In genomic region chr2:121646528-121646927, GRCm38 (mm10) we compare ENCODE assay signal across 22 mouse cellular contexts.
A peak's percentile ranks its signal among the peaks of the same experiment; 100 is the strongest.
DNase-seq lines count a peak whose midpoint lies in the region; ATAC-seq and TF ChIP-seq lines count a peak whose summit lies in the region.
"Had no signal": no experiment of that assay in that cellular context is flagged by ENCODE, and none has a peak within 500 bp of the region (broad histone marks: within the 10 kb centered on the region; RNA-seq: fewer than 3 reads in every experiment).

No protein-coding gene starts in this region.

- 0 out of 2 replicates have a peak overlapping the region, but pooled peaks have one; percentile 41 for H3K27ac ChIP-seq in forebrain, embryonic 10.5 days
- H3K27ac ChIP-seq in forebrain, postnatal 0 days (ENCODE audit: low read depth, low read length): no peak overlapping the region
- H3K27ac ChIP-seq in intestine, embryonic 15.5 days: no peak overlapping the region
- H3K27ac ChIP-seq in intestine, postnatal 0 days (ENCODE audit: low read depth, low read length): no peak overlapping the region
- no peak overlapping the region for H3K27ac ChIP-seq in intestine, embryonic 16.5 days (ENCODE audit: low read length)

- no peak overlapping the region for H3K9ac ChIP-seq in forebrain, postnatal 0 days
- no peak overlapping the region for H3K9ac ChIP-seq in intestine, embryonic 15.5 days
- no peak overlapping the region for H3K9ac ChIP-seq in intestine, postnatal 0 days (ENCODE audit: low read depth, low read length)
- no peak overlapping the region for H3K9ac ChIP-seq in intestine, embryonic 16.5 days (ENCODE audit: low read depth, low read length)

- no peak for DNase-seq in forebrain, embryonic 10.5 days (ENCODE audit: extremely low spot score, low spot score)
- DNase-seq in forebrain, postnatal 0 days: no peak
- peak; percentile 44 for DNase-seq in heart, adult 11 months
- no peak for DNase-seq in heart, postnatal 14 days
- no peak for DNase-seq in urinary bladder, postnatal 4 days (ENCODE audit: low spot score in 2 of 2)
- DNase-seq: adrenal gland, adult 2 months; adrenal gland, adult 8-10 months; adrenal gland, postnatal 10 days; adrenal gland, postnatal 14 days; adrenal gland, postnatal 25 days; adrenal gland, postnatal 36 days; B cell, adult 2 months; cerebellum, adult 11 months; cerebellum, adult 11-12 months had no signal

- no peak overlapping the region for H3K4me2 ChIP-seq in forebrain, postnatal 0 days (ENCODE audit: low read depth)
- H3K4me2 ChIP-seq in intestine, embryonic 15.5 days (replicated peaks): no peak overlapping the region
- H3K4me2 ChIP-seq in intestine, postnatal 0 days (replicated peaks; ENCODE audit: low read depth): no peak overlapping the region
- H3K4me2 ChIP-seq in intestine, embryonic 16.5 days (ENCODE audit: low read depth, low read length): no peak overlapping the region

- no peaks in the 10 kb centered on the region for H3K36me3 ChIP-seq in forebrain, embryonic 10.5 days (replicated peaks)
- H3K36me3 ChIP-seq in forebrain, postnatal 0 days (ENCODE audit: insufficient read depth): no peaks in the 10 kb centered on the region
- H3K36me3 ChIP-seq in intestine, embryonic 15.5 days: no peaks in the 10 kb centered on the region
- no peaks in the 10 kb centered on the region for H3K36me3 ChIP-seq in intestine, postnatal 0 days (ENCODE audit: control insufficient read depth, insufficient read depth)
- no peaks in the 10 kb centered on the region for H3K36me3 ChIP-seq in intestine, embryonic 16.5 days (ENCODE audit: control insufficient read depth, insufficient read depth, low read length)
- H3K36me3 ChIP-seq: G1E had no signal

- H3K4me1 ChIP-seq in forebrain, embryonic 10.5 days: peaks cover 18% of the 10 kb centered on the region
- H3K4me1 ChIP-seq in forebrain, postnatal 0 days (ENCODE audit: insufficient read depth): 0 out of 2 replicates have a peak, but pooled peaks cover 3% of the 10 kb centered on the region
- H3K4me1 ChIP-seq in intestine, embryonic 15.5 days (replicated peaks): peaks cover 5% of the 10 kb centered on the region; the same call in 1 of the 2 replicates
- no peaks in the 10 kb centered on the region for H3K4me1 ChIP-seq in intestine, postnatal 0 days (replicated peaks; ENCODE audit: control insufficient read depth, insufficient read depth, low read length)
- H3K4me1 ChIP-seq in intestine, embryonic 16.5 days (ENCODE audit: control insufficient read depth, insufficient read depth, low read length): 0 out of 2 replicates have a peak, but pooled peaks cover 3% of the 10 kb centered on the region

- no peak overlapping the region for H3K4me3 ChIP-seq in forebrain, embryonic 10.5 days
- H3K4me3 ChIP-seq in forebrain, postnatal 0 days (ENCODE audit: low read depth, low read length): no peak overlapping the region
- no peak overlapping the region for H3K4me3 ChIP-seq in intestine, embryonic 15.5 days (replicated peaks)
- H3K4me3 ChIP-seq in intestine, postnatal 0 days (ENCODE audit: low read depth, low read length): no peak overlapping the region
- no peak overlapping the region for H3K4me3 ChIP-seq in intestine, embryonic 16.5 days (ENCODE audit: low read length)

- 80% methylated on average over 4 of the region's 4 CpGs for WGBS in forebrain, embryonic 10.5 days
- 87% methylated on average over 4 of the region's 4 CpGs for WGBS in forebrain, postnatal 0 days
- 56% methylated on average over 4 of the region's 4 CpGs for WGBS in intestine, embryonic 15.5 days
- WGBS in intestine, postnatal 0 days: 56% methylated on average over 4 of the region's 4 CpGs
- WGBS in intestine, embryonic 16.5 days: 59% methylated on average over 4 of the region's 4 CpGs

- H3K9me3 ChIP-seq in forebrain, embryonic 10.5 days: no peaks in the 10 kb centered on the region
- no peaks in the 10 kb centered on the region for H3K9me3 ChIP-seq in forebrain, postnatal 0 days (ENCODE audit: low read length)
- no peaks in the 10 kb centered on the region for H3K9me3 ChIP-seq in intestine, embryonic 15.5 days
- H3K9me3 ChIP-seq in intestine, postnatal 0 days (ENCODE audit: control insufficient read depth): no peaks in the 10 kb centered on the region
- H3K9me3 ChIP-seq in intestine, embryonic 16.5 days (ENCODE audit: control insufficient read depth, low read length): no peaks in the 10 kb centered on the region
- H3K9me3 ChIP-seq: G1E had no signal

- TF ChIP-seq CTCF in forebrain, postnatal 0 days (IDR thresholded peaks at IDR 0.05; ENCODE audit: low read depth): no peak
- no peak for TF ChIP-seq CTCF in intestine, postnatal 0 days (IDR thresholded peaks at IDR 0.05; ENCODE audit: low read depth)

- intact Hi-C loops in heart, postnatal 14 days (cut with DNase I): no loop called here

- no peak for ATAC-seq in forebrain, postnatal 0 days
- peak; percentile 80 for ATAC-seq in intestine, embryonic 15.5 days
- ATAC-seq in intestine, postnatal 0 days: no peak
- ATAC-seq in intestine, embryonic 16.5 days: peak; percentile 83
- ATAC-seq: activated CD4-positive, CD25-positive, alpha-beta regulatory T cell, adult 4 months; CD4-positive, CD25-positive, alpha-beta regulatory T cell, adult 4 months; Patski had no signal

- H3K27me3 ChIP-seq in forebrain, embryonic 10.5 days (ENCODE audit: poor library complexity, severe bottlenecking): no peaks in the 10 kb centered on the region
- no peaks in the 10 kb centered on the region for H3K27me3 ChIP-seq in forebrain, postnatal 0 days (ENCODE audit: insufficient read depth, low read length)
- H3K27me3 ChIP-seq in intestine, embryonic 15.5 days (replicated peaks): no peaks in the 10 kb centered on the region
- H3K27me3 ChIP-seq in intestine, postnatal 0 days (replicated peaks; ENCODE audit: control insufficient read depth, insufficient read depth, low read length): no peaks in the 10 kb centered on the region
- H3K27me3 ChIP-seq in intestine, embryonic 16.5 days (replicated peaks; ENCODE audit: control insufficient read depth, insufficient read depth, low read length): no peaks in the 10 kb centered on the region
- H3K27me3 ChIP-seq: CH12.LX, Patski had no signal

Comparison
In these comparisons a context has a peak if more than half of its experiments do, and no peak if none do; other contexts are left out.
1. ATAC-seq: peak in intestine, embryonic 15.5 days (single experiment) and intestine, embryonic 16.5 days (single experiment); none in forebrain, postnatal 0 days (single experiment) and intestine, postnatal 0 days (single experiment).